Mouse (Mus musculus): ENCODE data around the gene Nos1ap. TPM values are rescaled to one million over a fixed set of nuclear protein-coding genes. Genes with fewer than 3 reads are reported as not detected.

Gene Nos1ap
- total RNA-seq (2021), result 100 to 1,000 TPM; 140 to 141 TPM
- long read RNA-seq, experiment 1, transcript Nos1ap-202 (10 exons, 3,022 nt), result major isoform, 22 of 73 reads
- long read RNA-seq, experiment 1, transcript Nos1ap-208 (3 exons, 781 nt), result minor isoform, 10 of 73 reads
- long read RNA-seq, experiment 1, partial matches to known transcripts, result 5 of 73 reads
- long read RNA-seq, experiment 1, other reads (novel, unspliced or antisense), result 33 of 73 reads
- long read RNA-seq, experiment 2, transcript Nos1ap-202 (10 exons, 3,022 nt), result major isoform, 17 of 65 reads
- long read RNA-seq, experiment 2, transcript Nos1ap-208 (3 exons, 781 nt), result minor isoform, 7 of 65 reads
- long read RNA-seq, experiment 2, partial matches to known transcripts, result 7 of 65 reads
- long read RNA-seq, experiment 2, other reads (novel, unspliced or antisense), result 32 of 65 reads

DNA sequence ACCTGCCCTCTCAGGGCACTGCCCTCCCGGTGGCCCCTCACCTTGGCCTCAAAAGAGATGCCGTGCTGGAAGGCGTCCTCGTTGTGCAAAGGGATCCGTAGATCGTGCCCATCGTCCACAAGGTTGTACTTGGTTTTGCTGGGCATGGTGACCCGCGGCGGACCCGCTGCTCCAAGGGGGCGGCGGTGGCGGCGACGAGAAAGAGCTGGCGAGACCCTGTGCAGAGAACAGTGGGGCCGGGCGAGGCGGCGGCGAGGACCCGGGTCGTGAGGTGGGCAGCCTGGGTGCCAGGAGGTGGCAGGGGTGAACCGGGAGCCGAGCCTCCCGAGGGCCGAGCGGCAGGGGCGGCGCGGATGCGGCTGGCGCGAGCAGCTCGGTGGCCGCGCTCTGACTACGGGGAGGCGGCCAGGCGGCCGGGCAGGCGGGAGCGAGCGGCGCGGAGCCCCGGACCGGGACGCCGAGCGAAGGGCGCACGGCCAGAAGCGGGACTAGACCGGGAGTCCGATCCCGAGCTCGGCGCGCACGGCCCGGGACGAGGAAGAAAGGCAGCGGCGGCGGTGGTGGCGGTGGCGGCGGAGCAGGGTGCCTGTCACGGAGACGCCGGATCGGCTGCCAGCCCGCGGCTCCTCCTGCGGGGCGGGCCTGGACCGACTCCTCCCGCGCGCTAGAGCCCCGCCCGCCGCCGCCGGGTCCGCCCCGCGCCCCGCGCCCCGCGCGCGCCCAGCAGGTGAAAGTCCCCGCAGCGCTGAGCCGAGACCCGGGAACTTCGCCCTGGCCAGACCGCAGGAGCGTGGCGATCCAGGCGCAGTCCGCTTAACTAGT is at the start of gene Nos1ap:
Gene Nos1ap (minus strand): TSS at position 643 of the 822 bp plus-strand sequence.
- intact Hi-C loops (cut with DNase I), result loop anchor here (5.0 to 10.0 kb wide), 2 partner anchors 82 to 295 kb away; no protein-coding TSS in a partner anchor
- peak; percentile 60 to 84 for DNase-seq (ENCODE audit: low spot score in 2 of 2)

DNA sequence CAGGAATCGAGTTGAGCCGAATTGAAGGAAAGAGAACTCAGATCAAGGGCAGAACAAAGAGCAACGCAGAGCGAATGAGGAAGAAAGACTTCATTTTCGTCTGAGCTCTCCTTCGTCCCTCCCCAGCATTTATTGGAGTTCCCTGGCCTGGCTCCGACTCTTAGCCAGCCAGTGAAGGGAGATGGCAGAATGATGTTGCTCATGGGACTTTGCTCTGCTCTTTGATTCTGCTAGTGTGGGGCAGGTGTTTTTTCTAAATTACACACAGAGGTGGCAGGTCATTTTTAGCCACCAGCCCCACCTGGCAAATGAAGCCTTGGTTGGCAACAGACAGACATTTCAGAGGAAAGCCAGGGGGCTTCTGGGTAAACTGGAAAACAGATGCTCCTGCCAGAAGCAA is 49.3 kb upstream of the Nos1ap start:
- intact Hi-C loops (cut with DNase I), result loop anchor here (2.0 kb wide), 1 partner anchor 206 kb away; no protein-coding TSS in a partner anchor
- no peak for DNase-seq (ENCODE audit: low spot score in 2 of 2)

DNA sequence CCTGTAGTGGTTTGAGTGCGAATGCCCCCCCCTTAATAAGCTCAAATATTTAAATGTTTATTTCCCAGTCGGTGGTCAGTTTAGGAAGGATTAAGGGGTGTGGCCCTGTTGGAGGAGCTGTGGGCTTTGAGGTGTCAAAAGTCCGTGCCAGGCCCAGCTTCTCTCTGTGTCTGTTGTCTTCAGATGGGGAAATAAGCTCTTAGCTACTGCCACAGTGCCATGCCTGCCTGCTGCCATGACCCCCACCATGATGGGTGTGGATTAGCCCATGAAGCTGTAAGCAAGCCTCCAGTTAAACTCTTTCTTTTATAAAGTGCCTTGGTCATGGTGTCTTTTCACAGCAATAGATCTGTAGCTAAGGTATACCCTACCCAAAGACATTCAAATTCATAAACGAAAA is 43.2 kb upstream of the Nos1ap start:
- intact Hi-C loops (cut with DNase I), result loop anchor here (2.0 kb wide), 1 partner anchor 208 kb away; no protein-coding TSS in a partner anchor
- no peak for DNase-seq (ENCODE audit: low spot score in 2 of 2)

DNA sequence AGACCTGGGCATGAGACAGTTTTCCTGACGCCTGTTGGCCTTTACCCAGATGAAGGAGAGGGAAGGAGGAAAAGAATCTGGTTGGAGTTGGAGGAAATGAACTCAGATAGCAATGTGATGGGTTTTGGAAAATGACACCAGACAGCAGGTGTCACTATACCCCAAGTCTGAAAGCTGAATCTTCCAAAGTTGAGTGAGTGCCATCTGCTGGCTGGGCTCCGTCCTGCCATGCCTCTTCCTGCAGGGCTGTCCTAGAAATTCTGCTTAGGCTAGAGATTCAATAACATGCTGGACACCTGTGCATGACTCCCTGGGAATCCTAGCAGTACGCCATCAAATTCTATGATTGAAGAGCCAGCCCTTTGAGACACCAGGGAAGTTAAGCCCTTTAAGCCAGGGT is 42.7 kb upstream of the Nos1ap start:
- intact Hi-C loops (cut with DNase I), result loop anchor here (2.0 kb wide), 1 partner anchor 208 kb away; no protein-coding TSS in a partner anchor
- DNase-seq (ENCODE audit: low spot score in 2 of 2), result peak; percentile 89 to 90

DNA sequence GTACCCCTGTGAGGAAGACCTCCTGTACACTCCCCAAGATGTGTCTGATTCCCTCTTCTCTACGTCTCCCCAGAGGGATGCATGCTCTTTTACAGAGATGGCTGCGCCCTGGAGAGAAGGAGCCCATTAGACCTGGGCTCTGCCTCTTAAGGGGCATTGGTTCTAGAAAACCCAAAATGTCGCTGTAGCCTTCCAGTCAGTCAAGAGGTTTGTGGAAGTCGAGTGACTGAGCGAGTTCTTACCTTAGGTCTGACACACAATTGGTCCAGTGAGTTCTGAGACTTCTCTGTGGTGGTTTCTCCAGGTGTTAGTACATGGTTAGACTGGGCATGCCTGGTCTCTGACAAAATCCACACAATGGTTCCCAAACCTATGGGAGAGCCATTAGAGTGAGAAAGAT is 41.9 kb upstream of the Nos1ap start:
- DNase-seq (ENCODE audit: low spot score in 2 of 2), result no peak
- intact Hi-C loops (cut with DNase I), result no loop called here

DNA sequence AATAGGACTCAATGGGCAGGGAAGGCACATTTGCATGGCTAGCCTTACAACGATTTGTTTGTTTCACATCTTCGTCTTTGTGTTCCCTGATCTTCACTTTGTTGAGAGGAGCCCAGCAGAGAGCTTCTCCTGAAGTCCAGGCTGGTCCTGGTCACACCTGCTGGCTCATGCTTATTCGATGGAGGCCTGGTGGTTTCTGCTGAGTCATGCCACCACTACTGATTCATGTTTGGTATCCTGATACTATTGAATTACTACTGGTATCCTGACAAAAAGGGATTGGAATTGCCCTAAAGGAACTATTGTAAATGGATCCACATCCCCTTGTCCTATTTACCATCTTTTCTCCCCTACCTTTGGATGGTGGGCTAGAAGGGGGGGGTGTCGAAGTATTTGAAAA is 40.8 kb upstream of the Nos1ap start:
- intact Hi-C loops (cut with DNase I), result no loop called here
- no peak for DNase-seq (ENCODE audit: low spot score in 2 of 2)

DNA sequence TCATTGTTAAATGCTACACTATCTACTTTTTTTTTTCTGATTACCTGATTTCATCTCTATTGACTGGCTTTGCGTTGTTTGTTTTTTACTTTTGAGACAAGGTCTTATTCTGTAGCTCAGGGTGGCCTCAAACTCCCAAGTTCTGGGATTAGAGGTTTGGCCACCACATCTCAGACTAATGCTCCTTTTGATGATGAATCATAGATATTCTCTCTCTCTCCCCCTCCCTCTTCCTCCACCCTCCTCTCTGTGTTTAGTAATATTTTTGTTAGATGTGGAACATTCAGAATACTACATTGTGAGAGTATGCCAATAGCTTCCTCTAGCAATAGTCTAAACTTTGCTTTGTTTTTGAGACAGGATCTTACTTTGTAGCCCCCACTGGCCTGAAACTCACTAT is 33.8 kb upstream of the Nos1ap start:
- intact Hi-C loops (cut with DNase I), result no loop called here
- no peak for DNase-seq (ENCODE audit: low spot score in 2 of 2)

DNA sequence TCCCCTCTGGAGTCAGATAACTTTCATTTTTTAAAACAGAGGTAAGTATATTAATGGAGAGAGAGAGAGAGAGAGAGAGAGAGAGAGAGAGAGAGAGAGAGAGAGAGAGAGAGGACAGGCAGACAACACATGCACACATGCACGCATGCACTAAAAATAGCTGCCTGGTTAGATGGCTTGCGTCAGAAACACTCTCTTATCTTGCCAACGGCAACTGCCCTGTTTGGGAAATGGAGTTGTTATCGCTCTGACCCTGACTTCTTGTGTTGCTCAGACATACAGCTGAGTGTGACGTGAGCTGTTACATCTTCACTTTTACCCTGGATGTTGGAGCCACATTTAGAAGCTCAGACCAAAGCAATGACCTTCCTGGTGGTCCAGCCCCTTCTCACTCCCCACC is 33.3 kb upstream of the Nos1ap start:
- intact Hi-C loops (cut with DNase I), result no loop called here
- DNase-seq (ENCODE audit: low spot score in 2 of 2), result no peak

DNA sequence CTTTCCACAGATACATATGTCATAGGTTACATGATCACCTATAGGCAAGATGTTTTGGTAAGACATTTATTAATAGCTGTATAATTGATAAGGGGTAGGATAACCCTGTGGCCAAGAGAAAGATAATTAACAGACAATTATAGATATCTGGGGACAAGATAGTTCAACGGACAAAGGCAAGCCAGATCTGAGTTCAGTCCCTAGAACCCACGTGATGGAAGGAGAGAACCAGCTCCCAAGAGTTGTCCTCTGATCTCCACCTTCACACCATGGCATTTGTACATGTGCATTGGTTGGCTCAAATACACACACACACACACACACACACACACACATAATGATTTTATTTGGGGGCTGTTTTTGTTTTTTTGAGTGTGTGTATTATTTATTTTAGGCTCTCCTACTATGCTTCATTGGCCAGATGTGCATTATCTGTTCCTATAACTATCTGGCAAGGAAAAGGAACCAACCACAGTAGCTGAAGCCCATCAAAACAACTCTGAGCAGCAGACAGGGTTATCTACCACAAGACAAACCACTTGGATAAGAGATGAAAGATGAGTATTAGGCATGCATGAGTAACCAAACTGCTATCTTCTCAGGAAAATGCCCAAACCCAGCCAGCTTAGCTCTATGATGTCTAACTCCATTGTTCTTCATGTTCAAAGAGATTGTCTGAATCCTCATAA is 30.2 kb upstream of the Nos1ap start:
- intact Hi-C loops (cut with DNase I), result no loop called here
- DNase-seq (ENCODE audit: low spot score in 2 of 2), result no peak

DNA sequence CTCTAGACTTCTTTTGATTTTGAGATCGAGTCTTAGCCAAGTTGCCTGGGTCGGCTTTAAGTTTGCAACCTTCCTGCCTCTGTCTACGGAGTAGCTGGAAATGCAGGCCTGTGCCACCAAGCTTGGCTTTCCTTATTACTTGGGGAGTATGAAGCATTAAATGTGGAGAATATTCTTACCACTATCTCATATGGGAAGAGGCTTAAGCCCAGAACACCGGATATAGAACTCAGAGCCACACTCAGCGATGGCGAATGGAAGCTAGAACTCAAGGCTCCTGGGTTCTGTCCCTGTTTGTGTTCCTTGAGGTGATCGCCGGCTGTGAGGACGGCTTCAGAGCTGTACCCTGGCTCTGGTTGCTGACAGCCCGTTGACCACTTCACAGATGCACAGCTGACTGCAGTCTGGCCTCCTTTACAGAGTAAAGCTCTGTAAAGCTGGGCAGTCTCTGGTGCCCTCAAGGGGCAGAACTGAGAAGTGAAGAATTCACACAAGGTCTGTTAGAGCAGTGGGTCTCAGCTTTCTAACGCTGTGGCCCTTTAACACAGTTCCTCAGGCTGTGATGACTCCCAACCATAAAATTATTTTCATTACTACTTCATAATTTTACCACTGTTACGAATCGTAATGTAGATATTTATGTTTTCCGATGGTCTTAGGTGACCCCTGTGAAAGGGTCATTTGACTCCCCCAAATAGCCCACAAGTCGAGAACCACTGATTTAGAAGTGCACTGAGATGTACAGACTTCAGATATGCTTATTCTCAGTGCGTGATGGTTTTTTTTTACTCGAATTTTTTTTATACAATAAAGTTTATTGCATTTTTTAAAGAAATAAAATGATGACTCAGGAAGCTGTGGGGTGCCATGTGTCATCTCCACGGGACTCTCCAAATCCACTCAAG is 23.6 kb upstream of the Nos1ap start:
- intact Hi-C loops (cut with DNase I), result loop anchor here (1.0 to 5.0 kb wide), 2 partner anchors 321 to 396 kb away; partner anchors contain the start of gene Uhmk1
- peak; percentile 70 to 83 for DNase-seq (ENCODE audit: low spot score in 2 of 2)

DNA sequence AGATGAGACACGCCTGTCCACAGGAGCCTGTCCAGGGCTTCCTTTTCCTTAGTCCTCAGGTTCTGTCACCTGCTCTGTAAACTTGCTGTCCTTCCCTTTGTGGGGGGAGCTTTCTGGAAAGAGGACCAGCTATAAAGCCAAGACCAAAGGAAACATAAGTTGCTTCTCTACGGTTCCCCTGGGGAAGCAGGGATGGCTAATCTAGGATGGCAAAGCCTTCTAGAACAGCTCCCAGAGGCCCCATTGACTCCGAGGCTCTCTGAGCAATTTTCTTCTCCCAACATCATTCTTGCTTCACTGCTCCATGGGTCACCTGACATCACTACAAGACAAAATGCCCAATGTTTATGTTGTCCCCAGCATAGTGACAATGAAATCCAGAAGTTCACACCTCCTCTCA is 22.0 kb upstream of the Nos1ap start:
- DNase-seq (ENCODE audit: low spot score in 2 of 2), result no peak
- intact Hi-C loops (cut with DNase I), result loop anchor here (5.0 kb wide), 1 partner anchor 394 kb away; the partner anchor contains the start of gene Uhmk1

DNA sequence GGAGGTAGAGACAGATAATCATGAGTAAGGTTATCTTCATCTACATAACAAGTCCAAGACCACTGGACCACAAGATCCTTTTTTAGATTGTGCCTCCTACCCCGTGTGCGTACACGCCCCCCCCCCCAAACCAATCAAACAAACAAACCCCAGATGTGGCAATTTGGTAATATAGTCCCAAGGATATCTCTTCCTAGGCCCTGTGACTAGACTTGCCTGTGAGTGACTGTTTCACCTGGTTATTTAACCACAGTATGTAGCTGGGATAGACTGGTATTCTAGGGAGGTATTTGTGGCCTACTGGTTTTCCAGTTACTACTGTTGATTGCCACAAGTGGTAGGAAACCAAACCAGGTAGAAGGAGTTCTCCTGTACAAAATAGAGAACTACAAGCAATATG is 21.0 kb upstream of the Nos1ap start:
- intact Hi-C loops (cut with DNase I), result loop anchor here (5.0 kb wide), 1 partner anchor 393 kb away; the partner anchor contains the start of gene Uhmk1

DNA sequence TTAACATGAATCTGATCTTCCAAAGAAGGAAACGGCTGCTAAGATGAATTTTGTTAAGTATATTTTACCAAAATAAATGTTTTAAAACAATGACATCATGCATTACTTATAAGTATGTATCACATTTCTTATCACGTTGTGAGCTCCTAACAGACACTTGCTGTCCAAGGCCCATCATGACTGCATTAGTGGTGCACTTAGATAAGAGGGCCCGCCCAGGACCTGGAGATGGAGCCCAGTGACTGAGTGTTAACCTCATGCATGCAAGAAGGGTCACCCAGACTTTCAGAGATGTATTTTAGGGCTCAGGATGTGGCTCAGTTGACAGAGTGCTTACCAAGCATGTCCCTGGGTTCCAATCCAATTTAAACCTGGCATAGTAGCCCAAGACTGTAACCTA is 20.6 kb upstream of the Nos1ap start:
- DNase-seq (ENCODE audit: low spot score in 2 of 2), result no peak
- intact Hi-C loops (cut with DNase I), result loop anchor here (5.0 kb wide), 1 partner anchor 393 kb away; the partner anchor contains the start of gene Uhmk1

More for the DNA sequence above, 21.0 kb upstream of the Nos1ap start:
- no peak for DNase-seq (ENCODE audit: low spot score in 2 of 2)

DNA sequence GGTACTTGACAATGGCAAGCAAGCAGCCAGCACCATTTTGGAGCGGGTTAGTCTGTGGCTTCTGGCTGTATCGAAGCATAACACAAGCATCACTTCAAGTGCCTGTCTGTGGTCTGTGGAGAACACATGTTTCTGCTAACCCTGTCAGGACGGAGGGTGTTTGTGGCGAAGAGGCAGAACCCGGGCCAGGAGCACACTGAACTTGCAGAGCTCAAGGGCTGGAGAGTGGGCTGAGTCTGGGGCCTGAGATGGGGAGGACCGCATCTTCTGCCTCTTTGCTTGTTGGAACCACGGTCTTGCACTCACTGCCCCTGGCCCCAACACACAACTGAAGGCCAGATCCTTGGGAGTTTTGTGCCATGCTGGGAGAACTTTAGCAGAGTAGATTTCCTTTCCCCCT is 20.2 kb upstream of the Nos1ap start:
- intact Hi-C loops (cut with DNase I), result loop anchor here (5.0 kb wide), 1 partner anchor 393 kb away; the partner anchor contains the start of gene Uhmk1
- no peak for DNase-seq (ENCODE audit: low spot score in 2 of 2)

DNA sequence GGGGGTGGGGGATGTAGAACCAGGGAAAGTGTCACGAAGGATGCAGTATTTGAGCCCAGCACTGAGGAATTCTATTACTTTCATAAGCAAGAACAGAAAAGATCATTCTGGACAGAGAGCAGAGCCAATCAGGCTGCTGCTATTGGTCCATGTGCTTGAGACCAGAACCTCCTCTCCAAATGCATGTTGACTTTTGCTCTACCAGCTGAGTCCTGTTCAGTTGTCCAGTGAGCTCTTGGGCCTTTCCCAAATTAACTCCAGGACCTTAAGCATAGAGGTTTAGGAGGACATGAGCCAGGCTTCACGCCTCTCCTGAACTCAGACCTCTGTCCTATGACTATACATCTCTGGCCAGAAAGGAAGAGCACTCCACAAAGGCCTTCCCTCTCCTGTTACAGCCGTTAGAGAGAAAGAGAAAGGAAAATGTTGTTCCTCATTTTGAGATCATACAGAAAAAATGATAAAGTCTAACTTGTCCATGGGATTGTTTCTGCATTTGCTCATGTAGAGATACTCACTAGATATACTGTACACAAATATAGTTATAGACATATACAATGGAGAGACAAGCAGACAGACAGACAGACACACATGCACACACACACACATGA is 18.9 kb upstream of the Nos1ap start:
- intact Hi-C loops (cut with DNase I), result no loop called here
- DNase-seq (ENCODE audit: low spot score in 2 of 2), result no peak

DNA sequence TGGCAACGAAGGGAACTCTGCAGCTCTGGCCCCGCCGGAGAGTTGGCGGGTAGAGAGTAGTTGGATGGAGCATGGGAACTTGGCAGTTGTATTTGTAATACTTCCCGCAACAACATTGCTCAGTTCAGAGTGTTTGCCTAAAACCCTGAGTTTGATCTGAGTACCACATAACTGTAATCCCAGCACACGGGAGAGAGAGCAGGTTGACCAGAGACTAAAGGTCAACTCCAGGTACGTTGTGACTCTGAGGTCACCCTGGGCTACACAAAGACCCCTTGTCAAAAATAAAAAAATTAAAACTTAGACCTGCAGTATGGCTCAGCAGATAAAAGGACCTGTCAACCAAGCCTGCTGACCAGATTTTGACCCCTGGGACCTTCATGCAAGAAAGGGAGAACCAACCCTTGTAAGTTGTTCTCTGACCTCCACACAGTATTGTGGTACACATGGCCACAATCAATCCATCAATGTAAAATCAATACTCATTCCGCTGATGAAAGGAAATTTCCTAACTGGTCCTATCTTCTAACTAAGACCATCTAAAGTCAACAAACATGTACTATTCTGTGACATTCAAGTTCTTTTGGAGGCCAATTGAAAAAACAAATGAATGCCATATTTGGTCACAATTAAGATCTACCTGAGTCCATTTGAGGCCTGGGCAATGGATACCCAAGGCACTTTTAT is 17.7 kb upstream of the Nos1ap start:
- intact Hi-C loops (cut with DNase I), result no loop called here
- DNase-seq (ENCODE audit: low spot score in 2 of 2), result no peak

DNA sequence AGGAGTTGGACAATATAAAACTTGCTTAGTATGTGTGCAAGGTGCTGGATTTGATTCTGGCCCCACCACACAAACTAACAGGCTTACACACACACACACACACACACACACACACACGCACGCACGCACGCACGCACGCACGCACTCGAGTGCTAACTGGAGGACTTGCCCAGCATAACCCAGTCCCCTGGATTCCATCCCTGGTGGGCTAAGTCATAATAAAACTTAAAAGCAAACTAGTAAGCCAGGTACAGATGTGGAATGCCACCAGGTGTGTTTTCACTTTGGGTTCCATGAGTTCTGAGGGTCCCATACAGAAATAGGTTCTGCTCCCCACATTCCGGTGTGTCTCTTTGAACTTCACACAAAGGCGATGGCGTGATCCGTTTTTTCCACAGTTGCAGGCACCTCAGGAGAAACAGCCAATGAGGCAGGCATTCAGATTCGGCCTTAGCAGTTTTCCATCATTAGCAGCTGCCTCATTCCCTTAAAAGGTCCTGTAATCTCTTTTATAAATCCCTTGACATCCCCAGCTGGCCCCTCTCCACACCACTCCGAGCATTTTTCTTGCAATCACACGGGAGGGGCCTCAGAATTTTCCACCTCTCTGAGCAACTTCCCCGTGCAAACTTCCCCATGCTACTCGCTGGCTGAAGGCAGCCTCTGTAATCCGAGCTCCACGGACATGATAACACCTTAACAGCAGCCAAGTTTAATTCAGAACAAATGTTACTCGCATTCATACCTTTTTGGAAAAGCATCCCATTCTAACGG is 15.8 kb upstream of the Nos1ap start:
- intact Hi-C loops (cut with DNase I), result no loop called here
- no peak for DNase-seq (ENCODE audit: low spot score in 2 of 2)

Data from left cerebral cortex, postnatal 14 days (tissue).